In the genomic region with DNA sequence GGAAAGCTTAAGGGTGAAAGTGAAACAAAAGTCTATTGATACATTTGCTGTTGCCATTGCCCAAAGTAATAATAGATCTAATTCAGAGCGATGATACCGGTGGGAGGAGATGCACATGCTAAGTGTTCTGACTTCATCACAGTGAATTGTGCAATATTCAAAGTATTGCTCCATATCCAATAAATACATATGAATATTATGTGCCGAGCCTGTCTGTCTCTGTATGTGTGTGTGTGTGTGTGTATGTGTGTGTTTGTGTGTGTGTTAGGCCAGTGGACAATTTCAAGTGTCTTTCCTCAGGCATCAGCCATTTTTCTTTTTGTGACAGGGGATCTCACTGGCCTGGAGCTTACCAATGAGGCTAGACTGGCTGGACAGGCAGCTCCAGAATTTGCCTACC, we compare ENCODE assay signal across 21 mouse cellular contexts. TPM values are rescaled to one million over a fixed set of nuclear protein-coding genes. Genes with fewer than 3 reads are reported as not detected.
DNase-seq lines count a peak whose midpoint lies in the region; ATAC-seq and TF ChIP-seq lines count a peak whose summit lies in the region.
"Had no signal": no experiment of that assay in that cellular context is flagged by ENCODE, and none has a peak within 500 bp of the region (broad histone marks: within the 10 kb centered on the region; RNA-seq: fewer than 3 reads in every experiment).

No protein-coding gene starts in this region.

- no peaks in the 10 kb centered on the region for H3K27me3 ChIP-seq in CH12.LX (replicated peaks)
- H3K27me3 ChIP-seq in midbrain, postnatal 0 days (ENCODE audit: insufficient read depth, low read length), result no peaks in the 10 kb centered on the region
- no peaks in the 10 kb centered on the region for H3K27me3 ChIP-seq in forebrain, embryonic 15.5 days
- H3K27me3 ChIP-seq: embryonic facial prominence, embryonic 13.5 days; heart, embryonic 15.5 days; hindbrain, embryonic 13.5 days; intestine, embryonic 15.5 days had no signal

- dilution Hi-C loops in CH12.LX (cut with MboI; ENCODE audit: extremely low pct_ligation_motif_present, extremely low pct_unique_long_range_greater_than_20kb, low sequenced_read_pairs), result no loop called here

- H3K79me2 ChIP-seq in CH12.LX (replicated peaks; ENCODE audit: control insufficient read depth, extremely low read depth, insufficient read depth, poor library complexity, severe bottlenecking), result no peaks in the 10 kb centered on the region

- peak overlapping the region; percentile 84 for H3K27ac ChIP-seq in layer of hippocampus, adult 2 months
- no peak overlapping the region for H3K27ac ChIP-seq in CH12.LX (ENCODE audit: insufficient read depth, low read depth)
- no peak overlapping the region for H3K27ac ChIP-seq in midbrain, postnatal 0 days (ENCODE audit: low read depth, low read length)
- H3K27ac ChIP-seq in forebrain, embryonic 15.5 days (replicated peaks), result no peak overlapping the region
- H3K27ac ChIP-seq: embryonic facial prominence, embryonic 13.5 days; heart, embryonic 10.5 days; heart, embryonic 15.5 days; hindbrain, embryonic 13.5 days; hindbrain, postnatal 0 days; intestine, embryonic 15.5 days had no signal

- in situ Hi-C loops in CH12.LX (cut with MboI; ENCODE audit: low pct_ligation_motif_present, low pct_unique_long_range_greater_than_20kb, low sequenced_read_pairs), result no loop called here

- TF ChIP-seq RAD21 in CH12.LX (IDR thresholded peaks at IDR 0.05; ENCODE audit: low read depth, low read length), result no peak

- 92% methylated on average over 3 of the region's 3 CpGs for WGBS in midbrain, postnatal 0 days
- 90% methylated on average over 3 of the region's 3 CpGs for WGBS in forebrain, embryonic 15.5 days

- peak overlapping the region; percentile 60 for H3K4me2 ChIP-seq in CH12.LX (ENCODE audit: insufficient read depth, low read depth, poor library complexity, severe bottlenecking)
- no peak overlapping the region for H3K4me2 ChIP-seq in midbrain, postnatal 0 days (ENCODE audit: low read depth, low read length, poor library complexity, severe bottlenecking)
- no peak overlapping the region for H3K4me2 ChIP-seq in forebrain, embryonic 15.5 days (replicated peaks)
- H3K4me2 ChIP-seq: embryonic facial prominence, embryonic 13.5 days; heart, embryonic 15.5 days; hindbrain, embryonic 13.5 days; intestine, embryonic 15.5 days had no signal

- no peak for TF ChIP-seq EP300 in CH12.LX (IDR thresholded peaks at IDR 0.05; ENCODE audit: low read length)

- H3K9me3 ChIP-seq in CH12.LX (replicated peaks; ENCODE audit: low read length), result no peaks in the 10 kb centered on the region
- no peaks in the 10 kb centered on the region for H3K9me3 ChIP-seq in midbrain, postnatal 0 days (ENCODE audit: low read length)
- no peaks in the 10 kb centered on the region for H3K9me3 ChIP-seq in forebrain, embryonic 15.5 days
- H3K9me3 ChIP-seq: embryonic facial prominence, embryonic 13.5 days; heart, embryonic 10.5 days; heart, embryonic 15.5 days; hindbrain, embryonic 13.5 days; intestine, embryonic 15.5 days had no signal

- no peak for DNase-seq in layer of hippocampus, adult 2 months (ENCODE audit: low spot score in 2 of 2)
- DNase-seq in layer of hippocampus, postnatal 25 days (ENCODE audit: extremely low spot score in 1 of 2, low spot score in 1 of 2), result no peak
- no peak for DNase-seq in CH12.LX (ENCODE audit: extremely low read depth)
- peak; percentile 68 for DNase-seq in fat pad, adult 2 months (ENCODE audit: extremely low read depth, low read depth, low spot score)
- no peak for DNase-seq in midbrain, postnatal 0 days (ENCODE audit: low spot score)
- DNase-seq: adrenal gland, postnatal 10 days; cerebellum, adult 11 months; cerebellum, adult 9-10 months; cerebellum, postnatal 25 days; gastrocnemius, postnatal 14 days; heart, adult 18-20 months; heart, postnatal 14 days had no signal

- TF ChIP-seq CTCF in layer of hippocampus, adult 2 months (conservative IDR thresholded peaks at IDR 0.05), result no peak
- TF ChIP-seq CTCF in CH12.LX (conservative IDR thresholded peaks at IDR 0.05 in 1 of 2, IDR thresholded peaks at IDR 0.05 in 1 of 2; ENCODE audit: low read depth in 2 of 2, low read length in 2 of 2), result no peak
- TF ChIP-seq CTCF in midbrain, postnatal 0 days (IDR thresholded peaks at IDR 0.05), result no peak

- 0 out of 2 replicates have a peak, but pooled peaks have one; percentile 22 for ATAC-seq in megakaryocyte, adult 5-6 weeks (ENCODE audit: poor library complexity, severe bottlenecking)
- ATAC-seq in midbrain, postnatal 0 days (ENCODE audit: low FRiP score), result no peak
- ATAC-seq in forebrain, embryonic 15.5 days (replicated peaks), result no peak
- ATAC-seq: forebrain, embryonic 14.5 days; hindbrain, postnatal 0 days; intestine, embryonic 15.5 days had no signal

- H3K36me3 ChIP-seq in CH12.LX (replicated peaks in 1 of 2; ENCODE audit: control insufficient read depth in 1 of 2, insufficient read depth in 1 of 2, low read length in 1 of 2), result no peaks in the 10 kb centered on the region
- no peaks in the 10 kb centered on the region for H3K36me3 ChIP-seq in midbrain, postnatal 0 days (ENCODE audit: insufficient read depth, low read length)
- no peaks in the 10 kb centered on the region for H3K36me3 ChIP-seq in forebrain, embryonic 15.5 days
- H3K36me3 ChIP-seq: embryonic facial prominence, embryonic 13.5 days; heart, embryonic 10.5 days; heart, embryonic 15.5 days; hindbrain, embryonic 13.5 days; intestine, embryonic 15.5 days had no signal

- no peak for TF ChIP-seq POLR2A in CH12.LX (IDR thresholded peaks at IDR 0.05; ENCODE audit: low read depth, low read length)

- H3K4me1 ChIP-seq in CH12.LX (ENCODE audit: control insufficient read depth in 1 of 2, insufficient read depth in 2 of 2), result peaks cover 0 to 15% of the 10 kb centered on the region in 2 experiments; a peak in 2 of 4 replicates
- no peaks in the 10 kb centered on the region for H3K4me1 ChIP-seq in midbrain, postnatal 0 days (ENCODE audit: insufficient read depth, low read length)
- H3K4me1 ChIP-seq in forebrain, embryonic 15.5 days, result no peaks in the 10 kb centered on the region
- H3K4me1 ChIP-seq: embryonic facial prominence, embryonic 13.5 days; hindbrain, embryonic 13.5 days had no signal

- no peak overlapping the region for H3K4me3 ChIP-seq in layer of hippocampus, adult 2 months
- H3K4me3 ChIP-seq in CH12.LX (replicated peaks in 1 of 3; ENCODE audit: low read depth in 2 of 3, low read length in 2 of 3, poor library complexity in 1 of 3), result no peak overlapping the region
- H3K4me3 ChIP-seq in midbrain, postnatal 0 days (ENCODE audit: low read depth, low read length), result no peak overlapping the region
- H3K4me3 ChIP-seq in forebrain, embryonic 15.5 days, result no peak overlapping the region
- H3K4me3 ChIP-seq: embryonic facial prominence, embryonic 13.5 days; heart, embryonic 10.5 days; heart, embryonic 15.5 days; hindbrain, embryonic 13.5 days; intestine, embryonic 15.5 days had no signal

- no peak overlapping the region for H3K9ac ChIP-seq in CH12.LX (ENCODE audit: insufficient read depth, low read depth)
- H3K9ac ChIP-seq in midbrain, postnatal 0 days (replicated peaks; ENCODE audit: low read length, poor library complexity, severe bottlenecking), result no peak overlapping the region
- H3K9ac ChIP-seq in forebrain, embryonic 15.5 days (replicated peaks), result no peak overlapping the region
- H3K9ac ChIP-seq: embryonic facial prominence, embryonic 13.5 days; heart, embryonic 15.5 days; hindbrain, embryonic 13.5 days; intestine, embryonic 15.5 days had no signal

TF ChIP-seq in CH12.LX, 34 proteins besides CTCF, POLR2A, EP300 and RAD21:
- TF ChIP-seq MYC (IDR thresholded peaks at IDR 0.05; ENCODE audit: low read depth, low read length) (no peak), ZNF384 (IDR thresholded peaks at IDR 0.05; ENCODE audit: low read depth, low read length) (no peak)

RNA-seq across cellular contexts. Expression of gene Peli1, which starts 9.9 kb away (rescaled TPM):
- 10 to 100 TPM; 48.1 to 49.6 TPM for total RNA-seq in layer of hippocampus, adult 2 months (2021)
- 10 to 100 TPM; 52.5 to 52.8 TPM for total RNA-seq in layer of hippocampus, postnatal 25 days (2021)
- total RNA-seq in CH12.LX (2012; rRNA removed), result 6.7 and 7.8 TPM in 2 replicates
- total RNA-seq in CH12.LX (2014; rRNA removed), result 14.1 and 14.8 TPM in 2 replicates
- 21.2 and 25.9 TPM in 2 replicates for polyA plus RNA-seq in CH12.LX (2012; ENCODE audit: insufficient read length, low read depth)
- total RNA-seq in megakaryocyte, adult 5-6 weeks (2015), result 48.8 and 50.4 TPM in 2 replicates
- 29.0 and 40.9 TPM in 2 replicates for total RNA-seq in megakaryocyte, adult 5-6 weeks (2017)
- 37.3 and 44.8 TPM in 2 replicates for total RNA-seq in midbrain, postnatal 0 days (2014; rRNA removed)
- 35.1 and 37.7 TPM in 2 replicates for polyA plus RNA-seq in midbrain, postnatal 0 days (2015; fragmentation: Nextera tagmentation; extraction: Ambion mirVana)
- polyA plus RNA-seq in forebrain, embryonic 15.5 days (2015; fragmentation: Nextera tagmentation; extraction: Ambion mirVana), result 118 and 121 TPM in 2 replicates
